Mouse (Mus musculus): ENCODE data around the gene Qprt.

DNA sequence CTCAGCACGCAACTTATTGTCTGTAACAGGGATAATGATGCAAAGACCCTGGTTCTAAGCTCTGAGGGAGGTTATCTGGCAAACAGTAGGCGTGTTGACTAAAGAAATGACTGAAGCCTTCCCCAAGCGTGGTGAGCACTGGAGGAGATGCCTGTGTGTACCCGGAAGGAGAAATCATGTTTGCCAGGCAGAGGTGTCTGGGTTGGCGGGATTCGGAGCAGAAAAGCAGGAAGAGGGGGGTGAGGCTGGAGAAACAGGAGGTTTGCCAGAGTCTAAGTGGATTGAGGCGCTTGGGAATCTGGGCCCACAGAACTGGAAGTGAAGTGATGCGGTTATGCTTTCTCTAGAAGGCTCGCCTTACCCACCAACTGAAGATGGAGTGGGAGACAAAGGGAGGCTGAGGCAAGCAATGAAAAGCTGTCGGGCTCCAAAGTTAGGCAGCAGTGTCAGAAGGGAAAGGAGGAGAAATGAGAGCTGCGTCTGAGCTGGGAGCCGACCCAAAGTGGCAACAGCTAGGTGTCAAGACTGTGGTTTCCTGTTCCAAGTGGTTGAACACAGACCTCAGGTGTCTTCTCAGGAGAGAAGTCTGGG lies 9.7 kb downstream of the Qprt start:
- TF ChIP-seq POLR2A (IDR thresholded peaks at IDR 0.05; ENCODE audit: borderline replicate concordance, extremely low read depth, low read depth, low read length): no peak
- no peak for TF ChIP-seq CTCF (IDR thresholded peaks at IDR 0.05; ENCODE audit: insufficient read depth, low read length)
